Mouse (Mus musculus) MEL (cell line): ENCODE results near the gene Ak1. TPM values are rescaled to one million over a fixed set of nuclear protein-coding genes. Genes with fewer than 3 reads are reported as not detected.

Source experiments
- DNase-seq: peaks from one replicate; pipeline ENCODE4 v3.0.0; 2011; ENCODE audit warnings: low read depth, low spot score
- H3K27ac ChIP-seq: 2 replicates; pipeline ENCODE4 v1.5.1; 2012; ENCODE audit warnings: low read depth, mild to moderate bottlenecking, control low read depth, low read length, moderate library complexity; ENCODE audit not compliant: control insufficient read depth
- H3K27me3 ChIP-seq, 2 experiments: fragments of 150-350 bp in 1 of 2; sonication (generic) in 1 of 2; 2 replicates each; pipeline ENCODE4 v1.6.1; 2012; ENCODE audit warnings: low read length in 2 of 2, mild to moderate bottlenecking in 2 of 2, improper control_type of control experiment in 1 of 2, moderate library complexity in 1 of 2; ENCODE audit not compliant: insufficient read depth in 2 of 2, control insufficient read depth in 1 of 2
- H3K36me3 ChIP-seq, 2 experiments: 2 replicates each; pipeline ENCODE4 v1.6.1; 2012 to 2014; ENCODE audit warnings: low read length in 2 of 2, improper control_type of control experiment in 1 of 2, inconsistent platforms in 1 of 2, mild to moderate bottlenecking in 1 of 2; ENCODE audit not compliant: insufficient read depth in 2 of 2, control insufficient read depth in 1 of 2
- H3K4me1 ChIP-seq, 2 experiments: fragments of 150-350 bp in 1 of 2; sonication (generic) in 1 of 2; 2 replicates each; pipeline ENCODE4 v1.6.1; 2012; ENCODE audit warnings: low read length in 2 of 2, improper control_type of control experiment in 1 of 2, mild to moderate bottlenecking in 1 of 2; ENCODE audit not compliant: insufficient read depth in 2 of 2, control insufficient read depth in 1 of 2
- H3K4me3 ChIP-seq, 2 experiments: fragments of 150-350 bp in 1 of 2; sonication (generic) in 1 of 2; 2 replicates each; pipeline ENCODE4 v1.5.1; 2012; ENCODE audit warnings: low read depth in 2 of 2, low read length in 2 of 2, mild to moderate bottlenecking in 2 of 2, moderate library complexity in 2 of 2, control low read depth in 1 of 2, improper control_type of control experiment in 1 of 2; ENCODE audit not compliant: control insufficient read depth in 1 of 2, insufficient read depth in 1 of 2
- H3K79me2 ChIP-seq: 2 replicates; pipeline ENCODE4 v1.6.1; 2012; ENCODE audit warnings: mild to moderate bottlenecking, low read length, moderate library complexity; ENCODE audit not compliant: control insufficient read depth, poor library complexity, insufficient read depth
- H3K9ac ChIP-seq: 2 replicates; pipeline ENCODE4 v1.6.1; 2012; ENCODE audit warnings: low read depth, mild to moderate bottlenecking, control low read depth, low read length, moderate library complexity; ENCODE audit not compliant: control insufficient read depth, poor library complexity, severe bottlenecking
- H3K9me3 ChIP-seq: fragments of 150-350 bp; sonication (generic); replicated peaks from 2 replicates; pipeline ENCODE4 v1.6.1; 2012; ENCODE audit warnings: mild to moderate bottlenecking, low read length, improper control_type of control experiment, moderate library complexity; ENCODE audit not compliant: insufficient read depth
- CHD1 ChIP-seq: IDR thresholded peaks from 2 replicates; pipeline ENCODE4 v1.6.1; 2012; ENCODE audit warnings: low read depth, mild to moderate bottlenecking, inconsistent platforms, low read length, improper control_type of control experiment
- E2F4 ChIP-seq: IDR thresholded peaks from 2 replicates; pipeline ENCODE4 v1.6.1; 2011; ENCODE audit warnings: low read depth, low read length, improper control_type of control experiment, borderline replicate concordance
- EP300 ChIP-seq, 2 experiments: IDR thresholded peaks; 2 replicates each; pipeline ENCODE4 v1.6.1; 2011; ENCODE audit warnings: improper control_type of control experiment in 2 of 2, low read length in 2 of 2, low read depth in 1 of 2, mild to moderate bottlenecking in 1 of 2
- GABPA ChIP-seq: IDR thresholded peaks from 2 replicates; pipeline ENCODE4 v1.6.1; 2012; ENCODE audit warnings: low read depth, mild to moderate bottlenecking, inconsistent platforms, low read length, improper control_type of control experiment, moderate library complexity
- GATA1 ChIP-seq: IDR thresholded peaks from 2 replicates; pipeline ENCODE4 v1.6.1; 2011; ENCODE audit warnings: low read depth, low read length, improper control_type of control experiment
- HCFC1 ChIP-seq: IDR thresholded peaks from 2 replicates; pipeline ENCODE4 v1.6.1; 2012; ENCODE audit warnings: low read depth, mild to moderate bottlenecking, inconsistent platforms, low read length, improper control_type of control experiment, moderate library complexity
- MAFK ChIP-seq: IDR thresholded peaks from 2 replicates; pipeline ENCODE4 v1.6.1; 2011; ENCODE audit warnings: low read depth, mild to moderate bottlenecking, low read length, improper control_type of control experiment, borderline replicate concordance
- MEF2A ChIP-seq: IDR thresholded peaks from 2 replicates; pipeline ENCODE4 v1.6.1; 2014; ENCODE audit warnings: low read depth, mild to moderate bottlenecking, inconsistent platforms, low read length, improper control_type of control experiment; ENCODE audit not compliant: poor library complexity, insufficient replicate concordance, severe bottlenecking; ENCODE audit errors: extremely low read depth
- MXI1 ChIP-seq: IDR thresholded peaks from 2 replicates; pipeline ENCODE4 v1.6.1; 2011; ENCODE audit warnings: mild to moderate bottlenecking, low read depth, low read length, improper control_type of control experiment
- MYB ChIP-seq: IDR thresholded peaks from 2 replicates; pipeline ENCODE4 v1.6.1; 2011; ENCODE audit warnings: mild to moderate bottlenecking, low read depth, low read length, improper control_type of control experiment
- MYC ChIP-seq: IDR thresholded peaks from 2 replicates; pipeline ENCODE4 v1.6.1; 2011; ENCODE audit warnings: low read depth, mild to moderate bottlenecking, low read length, improper control_type of control experiment, moderate library complexity
- NRF1 ChIP-seq: IDR thresholded peaks from 2 replicates; pipeline ENCODE4 v1.6.1; 2014; ENCODE audit warnings: low read depth, mild to moderate bottlenecking, inconsistent platforms, low read length, improper control_type of control experiment, moderate library complexity; ENCODE audit not compliant: poor library complexity, insufficient read depth, severe bottlenecking
- RAD21 ChIP-seq: IDR thresholded peaks from 2 replicates; pipeline ENCODE4 v1.6.1; 2011; ENCODE audit warnings: mild to moderate bottlenecking, low read depth, low read length, improper control_type of control experiment
- SMC3 ChIP-seq: IDR thresholded peaks from 2 replicates; pipeline ENCODE4 v1.6.1; 2011; ENCODE audit warnings: low read depth, low read length, improper control_type of control experiment
- TCF12 ChIP-seq: IDR thresholded peaks from 2 replicates; pipeline ENCODE4 v1.6.1; 2014; ENCODE audit warnings: low read depth, mild to moderate bottlenecking, inconsistent platforms, low read length, improper control_type of control experiment, moderate library complexity
- USF1 ChIP-seq: IDR thresholded peaks from 2 replicates; pipeline ENCODE4 v1.6.1; 2014; ENCODE audit warnings: low read depth, mild to moderate bottlenecking, inconsistent platforms, low read length, improper control_type of control experiment, moderate library complexity
- ZC3H11A ChIP-seq: IDR thresholded peaks from 2 replicates; pipeline ENCODE4 v1.6.1; 2012; ENCODE audit warnings: low read depth, mild to moderate bottlenecking, inconsistent platforms, low read length, improper control_type of control experiment
- polyA plus RNA-seq, 2 experiments: library from polyadenylated mRNA; stranded (reverse) in 1 of 2; unstranded in 1 of 2; fragments of >175 nt in 1 of 2; fragments of >200 nt in 1 of 2; gene quantifications; 2 replicates each; pipeline versions ENCODE4 v1.2.1 to v1.2.4; 2012; ENCODE audit warnings: low replicate concordance in 2 of 2, low read depth in 1 of 2; ENCODE audit not compliant: insufficient read length in 2 of 2, insufficient read depth in 1 of 2, missing spikeins in 1 of 2
- total RNA-seq: library from RNA; depleted of rRNA; stranded (reverse); fragments of 300-350 nt; gene quantifications from 2 replicates; pipeline ENCODE4 v1.2.3, GENCODE M21; 2012

The Ak1 gene
- total and polyA plus RNA-seq, 3 experiments = 0.12 to 0.13 TPM; not detected in 1

DNA sequence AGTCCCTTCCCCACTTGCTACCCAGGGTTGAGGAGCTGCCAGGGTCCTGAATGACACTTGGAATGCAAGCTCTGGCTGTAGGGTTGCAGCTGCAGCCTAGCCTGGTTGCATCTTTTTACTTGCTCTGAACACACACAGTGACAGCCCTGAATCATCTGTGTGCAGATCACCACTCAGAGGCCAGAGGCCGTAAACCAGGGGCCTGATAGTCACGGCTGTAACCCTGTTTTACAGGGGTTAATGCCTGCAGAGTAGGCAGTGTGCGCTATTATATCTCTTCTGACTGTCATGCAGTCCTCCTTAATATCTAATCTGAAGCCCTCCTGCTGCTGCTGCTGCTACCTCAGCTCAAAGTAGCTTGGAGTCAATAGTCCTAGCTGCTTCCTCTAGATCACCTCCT is 48.3 kb downstream of the Ak1 start:
- no peak overlapping the region for H3K9ac ChIP-seq
- no peaks in the 10 kb centered on the region for H3K27me3 ChIP-seq
- no peaks in the 10 kb centered on the region for H3K79me2 ChIP-seq
- H3K27ac ChIP-seq = no peak overlapping the region
- no peaks in the 10 kb centered on the region for H3K36me3 ChIP-seq
- H3K4me1 ChIP-seq = no peaks in the 10 kb centered on the region
- peak in 1 of 2 experiments; percentile 13; a peak in 1 of 4 replicates for TF ChIP-seq EP300 (IDR thresholded peaks at IDR 0.05; ENCODE audit: low read depth in 1 of 2, low read length in 2 of 2)
- no peak for TF ChIP-seq MEF2A
- peak; percentile 16 for DNase-seq
- H3K9me3 ChIP-seq = no peaks in the 10 kb centered on the region
- no peak overlapping the region for H3K4me3 ChIP-seq

DNA sequence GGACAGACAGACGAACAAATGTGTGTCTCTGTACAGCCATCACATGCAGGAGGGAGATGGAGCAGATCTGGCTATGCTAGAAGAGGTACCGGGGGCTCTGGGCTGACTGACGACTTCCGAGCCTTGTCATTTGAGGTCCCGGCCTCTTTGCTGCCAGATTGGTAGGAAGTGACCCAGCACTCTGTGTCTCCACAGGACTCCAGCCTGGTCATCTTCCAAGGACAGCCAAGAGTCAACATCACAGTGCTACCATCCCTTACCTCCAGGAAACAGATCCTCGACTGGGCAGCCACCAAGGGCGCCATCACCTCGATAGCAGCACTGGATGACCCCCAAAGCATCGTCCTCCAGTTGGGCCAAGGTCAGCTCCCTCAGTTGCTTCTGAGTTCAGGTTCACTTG is 49.6 kb downstream of the Ak1 start:
- Histone ChIP-seq H3K36me3 (no peaks in the 10 kb centered on the region), H3K79me2 (no peaks in the 10 kb centered on the region), H3K4me1 (no peaks in the 10 kb centered on the region), H3K9me3 (no peaks in the 10 kb centered on the region), H3K4me3 (no peak overlapping the region), H3K9ac (no peak overlapping the region), H3K27ac (no peak overlapping the region), H3K27me3 (no peaks in the 10 kb centered on the region)
- DNase-seq = no peak
- TF ChIP-seq EP300 (IDR thresholded peaks at IDR 0.05; ENCODE audit: low read depth in 1 of 2, low read length in 2 of 2) (no peak), E2F4 (no peak), USF1 (no peak), GABPA (no peak), MYC (no peak), MYB (no peak), MXI1 (no peak), HCFC1 (no peak), MEF2A (no peak)

GRCm38 (mm10) chr2:32671907-32672595 is 50.5 kb downstream of the Ak1 start:
- TF ChIP-seq HCFC1 = no peak
- TF ChIP-seq NRF1 = no peak
- no peak for TF ChIP-seq ZC3H11A
- no peak for TF ChIP-seq MAFK
- no peak for TF ChIP-seq GATA1
- TF ChIP-seq MXI1 = no peak
- no peak for TF ChIP-seq RAD21
- no peak for TF ChIP-seq CHD1
- no peak for TF ChIP-seq TCF12
- TF ChIP-seq SMC3 = no peak
- TF ChIP-seq, all 39 proteins: peak for 0
- no peaks in the 10 kb centered on the region for H3K4me1 ChIP-seq
- H3K27ac ChIP-seq = no peak overlapping the region
- no peaks in the 10 kb centered on the region for H3K9me3 ChIP-seq
- no peak overlapping the region for H3K9ac ChIP-seq
- no peaks in the 10 kb centered on the region for H3K27me3 ChIP-seq
- H3K4me3 ChIP-seq = no peak overlapping the region
- no peaks in the 10 kb centered on the region for H3K79me2 ChIP-seq
- peak; percentile 11 for DNase-seq
- no peaks in the 10 kb centered on the region for H3K36me3 ChIP-seq
